Mouse (Mus musculus): ENCODE measurements around the gene Ppib. TPM values are rescaled to one million over a fixed set of nuclear protein-coding genes. Genes with fewer than 3 reads are reported as not detected.
A peak's percentile ranks its signal among the peaks of the same experiment; 100 is the strongest.

The Ppib gene
- polyA plus RNA-seq, 1 experiment = 144 TPM

GRCm38 (mm10) chr9:66069583-66069982 is 9.6 kb downstream of the Ppib start, which contains the start of gene Snx22:
TSS of gene Snx22 (minus strand) at chr9:66069719.
- Histone ChIP-seq H3K27ac (ENCODE audit: insufficient read depth, low read depth, low read length) (no peak within 1 kb of the TSS), H3K36me3 (ENCODE audit: control insufficient read depth, insufficient read depth, low read length) (peaks cover 23% of the 10 kb centered on the region), H3K4me1 (ENCODE audit: control insufficient read depth, insufficient read depth, insufficient read length, low read length) (peaks cover 5% of the 10 kb centered on the region), H3K4me3 (ENCODE audit: low read depth, low read length) (peak within 1 kb of the TSS; percentile 63), H3K27me3 (ENCODE audit: control insufficient read depth, insufficient read depth, low read length) (no peaks in the 10 kb centered on the region; the same call in 1 of the 2 replicates)
- 1% methylated on average over 22 of the region's 22 CpGs for WGBS
- TF ChIP-seq POLR2A (IDR thresholded peaks at IDR 0.05; ENCODE audit: low read depth, low read length) (no peak), CTCF (IDR thresholded peaks at IDR 0.05; ENCODE audit: extremely low read depth, insufficient read length, insufficient replicate concordance, low read depth, low read length) (no peak)

- Histone ChIP-seq H3K36me3 (ENCODE audit: control insufficient read depth, insufficient read depth, low read length) (peaks cover 21% of the 10 kb centered on the region), H3K4me1 (ENCODE audit: control insufficient read depth, insufficient read depth, insufficient read length, low read length) (peaks cover 5% of the 10 kb centered on the region), H3K4me3 (ENCODE audit: low read depth, low read length) (no peak overlapping the region), H3K27me3 (ENCODE audit: control insufficient read depth, insufficient read depth, low read length) (no peaks in the 10 kb centered on the region; the same call in 1 of the 2 replicates), H3K27ac (ENCODE audit: insufficient read depth, low read depth, low read length) (no peak overlapping the region)
- TF ChIP-seq POLR2A (IDR thresholded peaks at IDR 0.05; ENCODE audit: low read depth, low read length) (no peak), CTCF (IDR thresholded peaks at IDR 0.05; ENCODE audit: extremely low read depth, insufficient read length, insufficient replicate concordance, low read depth, low read length) (no peak)
- 84% methylated on average over 5 of the region's 5 CpGs for WGBS
Measured at GRCm38 (mm10) chr9:66070151-66070550, 10.1 kb downstream of the Ppib start.

GRCm38 (mm10) chr9:66072754-66073153 is 12.7 kb downstream of the Ppib start:
- H3K27ac ChIP-seq (ENCODE audit: insufficient read depth, low read depth, low read length) = no peak overlapping the region
- WGBS = 84% methylated on average over 7 of the region's 7 CpGs
- H3K36me3 ChIP-seq (ENCODE audit: control insufficient read depth, insufficient read depth, low read length) = no peaks in the 10 kb centered on the region
- TF ChIP-seq CTCF (IDR thresholded peaks at IDR 0.05; ENCODE audit: extremely low read depth, insufficient read length, insufficient replicate concordance, low read depth, low read length) = no peak
- TF ChIP-seq POLR2A (IDR thresholded peaks at IDR 0.05; ENCODE audit: low read depth, low read length) = no peak
- no peaks in the 10 kb centered on the region; the same call in 1 of the 2 replicates for H3K27me3 ChIP-seq (ENCODE audit: control insufficient read depth, insufficient read depth, low read length)
- peaks cover 8% of the 10 kb centered on the region for H3K4me1 ChIP-seq (ENCODE audit: control insufficient read depth, insufficient read depth, insufficient read length, low read length)
- no peak overlapping the region for H3K4me3 ChIP-seq (ENCODE audit: low read depth, low read length)

- no peaks in the 10 kb centered on the region for H3K36me3 ChIP-seq (ENCODE audit: control insufficient read depth, insufficient read depth, low read length)
- H3K27me3 ChIP-seq (ENCODE audit: control insufficient read depth, insufficient read depth, low read length) = no peaks in the 10 kb centered on the region
- H3K4me1 ChIP-seq (ENCODE audit: control insufficient read depth, insufficient read depth, insufficient read length, low read length) = 0 out of 2 replicates have a peak, but pooled peaks cover 3% of the 10 kb centered on the region
- no peak overlapping the region for H3K27ac ChIP-seq (ENCODE audit: insufficient read depth, low read depth, low read length)
- TF ChIP-seq CTCF (IDR thresholded peaks at IDR 0.05; ENCODE audit: extremely low read depth, insufficient read length, insufficient replicate concordance, low read depth, low read length) = no peak
- no peak for TF ChIP-seq POLR2A (IDR thresholded peaks at IDR 0.05; ENCODE audit: low read depth, low read length)
- H3K4me3 ChIP-seq (ENCODE audit: low read depth, low read length) = no peak overlapping the region
- 75% methylated on average over 3 of the region's 3 CpGs for WGBS
Measured at GRCm38 (mm10) chr9:66078072-66078471, 18.1 kb downstream of the Ppib start.

GRCm38 (mm10) chr9:66078493-66078892 is 18.5 kb downstream of the Ppib start:
- no peak for TF ChIP-seq POLR2A (IDR thresholded peaks at IDR 0.05; ENCODE audit: low read depth, low read length)
- no peak for TF ChIP-seq CTCF (IDR thresholded peaks at IDR 0.05; ENCODE audit: extremely low read depth, insufficient read length, insufficient replicate concordance, low read depth, low read length)
- Histone ChIP-seq H3K4me3 (ENCODE audit: low read depth, low read length) (no peak overlapping the region), H3K4me1 (ENCODE audit: control insufficient read depth, insufficient read depth, insufficient read length, low read length) (0 out of 2 replicates have a peak, but pooled peaks cover 3% of the 10 kb centered on the region), H3K36me3 (ENCODE audit: control insufficient read depth, insufficient read depth, low read length) (no peaks in the 10 kb centered on the region), H3K27ac (ENCODE audit: insufficient read depth, low read depth, low read length) (no peak overlapping the region), H3K27me3 (ENCODE audit: control insufficient read depth, insufficient read depth, low read length) (no peaks in the 10 kb centered on the region)
- WGBS = 16% methylated on average over 14 of the region's 14 CpGs

GRCm38 (mm10) chr9:66080804-66081459 is 20.9 kb downstream of the Ppib start:
- H3K36me3 ChIP-seq (ENCODE audit: control insufficient read depth, insufficient read depth, low read length) = no peaks in the 10 kb centered on the region
- no peak for TF ChIP-seq POLR2A (IDR thresholded peaks at IDR 0.05; ENCODE audit: low read depth, low read length)
- no peak for TF ChIP-seq CTCF (IDR thresholded peaks at IDR 0.05; ENCODE audit: extremely low read depth, insufficient read length, insufficient replicate concordance, low read depth, low read length)
- no peak overlapping the region for H3K4me3 ChIP-seq (ENCODE audit: low read depth, low read length)
- no peaks in the 10 kb centered on the region for H3K27me3 ChIP-seq (ENCODE audit: control insufficient read depth, insufficient read depth, low read length)
- 86% methylated on average over 3 of the region's 3 CpGs for WGBS
- no peak overlapping the region for H3K27ac ChIP-seq (ENCODE audit: insufficient read depth, low read depth, low read length)
- H3K4me1 ChIP-seq (ENCODE audit: control insufficient read depth, insufficient read depth, insufficient read length, low read length) = no peaks in the 10 kb centered on the region

GRCm38 (mm10) chr9:66081999-66082398 is 22.0 kb downstream of the Ppib start:
- TF ChIP-seq POLR2A (IDR thresholded peaks at IDR 0.05; ENCODE audit: low read depth, low read length) (no peak), CTCF (IDR thresholded peaks at IDR 0.05; ENCODE audit: extremely low read depth, insufficient read length, insufficient replicate concordance, low read depth, low read length) (no peak)
- WGBS = 69% methylated on average over 4 of the region's 4 CpGs

More at GRCm38 (mm10) chr9:66081999-66082398, 22.0 kb downstream of the Ppib start:
- peaks cover 6% of the 10 kb centered on the region; the same call in 1 of the 2 replicates for H3K36me3 ChIP-seq (ENCODE audit: control insufficient read depth, insufficient read depth, low read length)
- H3K27ac ChIP-seq (ENCODE audit: insufficient read depth, low read depth, low read length) = no peak overlapping the region
- H3K4me1 ChIP-seq (ENCODE audit: control insufficient read depth, insufficient read depth, insufficient read length, low read length) = no peaks in the 10 kb centered on the region
- H3K27me3 ChIP-seq (ENCODE audit: control insufficient read depth, insufficient read depth, low read length) = no peaks in the 10 kb centered on the region
- H3K4me3 ChIP-seq (ENCODE audit: low read depth, low read length) = no peak overlapping the region
